20 mouse cellular contexts compared by ENCODE assay signal in genomic region chr2:77526301-77526700, GRCm38 (mm10).
DNase-seq lines count a peak whose midpoint lies in the region; ATAC-seq and TF ChIP-seq lines count a peak whose summit lies in the region.
"Had no signal": no experiment of that assay in that cellular context is flagged by ENCODE, and none has a peak within 500 bp of the region (broad histone marks: within the 10 kb centered on the region; RNA-seq: fewer than 3 reads in every experiment).

No protein-coding gene starts in this region.

- 53% methylated on average over 5 of the region's 5 CpGs for WGBS in heart, embryonic 10.5 days
- WGBS in heart, adult 2 months: 43% methylated on average over 5 of the region's 5 CpGs
- WGBS in heart, embryonic 15.5 days: 30% methylated on average over 5 of the region's 5 CpGs

- no peak for TF ChIP-seq CTCF in heart, adult 2 months (IDR thresholded peaks at IDR 0.05)

- peak; percentile 37 for DNase-seq in gastrocnemius, adult 18-20 months (ENCODE audit: low spot score)
- DNase-seq in gastrocnemius, postnatal 36 days: no peak
- no peak for DNase-seq in heart, embryonic 10.5 days (ENCODE audit: low spot score)
- DNase-seq in heart, adult 2 months: no peak
- no peak for DNase-seq in heart, postnatal 14 days
- DNase-seq in MN1 (ENCODE audit: low spot score): no peak
- DNase-seq: adrenal gland, postnatal 14 days; cerebellum, adult 11-12 months; cerebellum, adult 9-10 months; cerebellum, postnatal 25 days; heart, adult 18-20 months; kidney, adult 2 months had no signal

- H3K9me3 ChIP-seq in heart, embryonic 10.5 days: no peaks in the 10 kb centered on the region
- no peaks in the 10 kb centered on the region for H3K9me3 ChIP-seq in heart, embryonic 15.5 days (replicated peaks)
- H3K9me3 ChIP-seq: embryonic facial prominence, embryonic 12.5 days; forebrain, embryonic 15.5 days; hindbrain, embryonic 15.5 days; kidney, embryonic 15.5 days had no signal

- no peaks in the 10 kb centered on the region for H3K36me3 ChIP-seq in heart, embryonic 10.5 days
- no peaks in the 10 kb centered on the region for H3K36me3 ChIP-seq in heart, adult 2 months (ENCODE audit: control insufficient read depth, insufficient read depth, low read length)
- H3K36me3 ChIP-seq in heart, embryonic 15.5 days: no peaks in the 10 kb centered on the region
- H3K36me3 ChIP-seq: embryonic facial prominence, embryonic 12.5 days; forebrain, embryonic 15.5 days; hindbrain, embryonic 15.5 days; kidney, embryonic 15.5 days had no signal

- no peak for TF ChIP-seq EP300 in heart, adult 2 months (IDR thresholded peaks at IDR 0.05; ENCODE audit: insufficient read depth, low read depth, low read length)

- TF ChIP-seq POLR2A in heart, adult 2 months (IDR thresholded peaks at IDR 0.05; ENCODE audit: insufficient read depth, low read depth, low read length): no peak

- no peak overlapping the region for H3K4me3 ChIP-seq in heart, embryonic 10.5 days
- H3K4me3 ChIP-seq in heart, adult 2 months: no peak overlapping the region
- H3K4me3 ChIP-seq in heart, embryonic 15.5 days: no peak overlapping the region
- H3K4me3 ChIP-seq: embryonic facial prominence, embryonic 12.5 days; forebrain, embryonic 15.5 days; hindbrain, embryonic 15.5 days; kidney, embryonic 15.5 days had no signal

- H3K4me2 ChIP-seq in heart, embryonic 15.5 days: no peak overlapping the region
- H3K4me2 ChIP-seq: embryonic facial prominence, embryonic 12.5 days; forebrain, embryonic 15.5 days; hindbrain, embryonic 15.5 days; kidney, embryonic 15.5 days had no signal

- H3K9ac ChIP-seq in heart, adult 2 months (ENCODE audit: low read depth, low read length): no peak overlapping the region
- no peak overlapping the region for H3K9ac ChIP-seq in heart, embryonic 15.5 days
- H3K9ac ChIP-seq: embryonic facial prominence, embryonic 12.5 days; forebrain, embryonic 15.5 days; hindbrain, embryonic 15.5 days; kidney, embryonic 15.5 days had no signal

- ATAC-seq in heart, embryonic 15.5 days (replicated peaks; ENCODE audit: insufficient number of reproducible peaks, insufficient read depth, low FRiP score, low read depth): peak; percentile 18; the same call in 1 of the 2 replicates
- ATAC-seq: activated CD4-positive, CD25-positive, alpha-beta regulatory T cell, adult 4 months; forebrain, embryonic 15.5 days; intestine, embryonic 16.5 days; Patski had no signal

- peak overlapping the region; percentile 29; the same call in 1 of the 2 replicates for H3K27ac ChIP-seq in heart, embryonic 10.5 days
- no peak overlapping the region for H3K27ac ChIP-seq in heart, adult 2 months
- H3K27ac ChIP-seq in heart, embryonic 15.5 days: no peak overlapping the region; the same call in 1 of the 2 replicates
- H3K27ac ChIP-seq: embryonic facial prominence, embryonic 12.5 days; forebrain, embryonic 15.5 days; hindbrain, embryonic 15.5 days; kidney, embryonic 15.5 days had no signal

- no peaks in the 10 kb centered on the region for H3K27me3 ChIP-seq in heart, embryonic 10.5 days (ENCODE audit: insufficient read depth, poor library complexity, severe bottlenecking)
- H3K27me3 ChIP-seq in heart, adult 2 months (ENCODE audit: control insufficient read depth, insufficient read depth, low read length): no peaks in the 10 kb centered on the region
- no peaks in the 10 kb centered on the region for H3K27me3 ChIP-seq in heart, embryonic 15.5 days
- H3K27me3 ChIP-seq: embryonic facial prominence, embryonic 12.5 days; forebrain, embryonic 15.5 days; hindbrain, embryonic 15.5 days; kidney, embryonic 15.5 days had no signal

- intact Hi-C loops in gastrocnemius, postnatal 36 days (cut with DNase I): loop anchor here (5.0 to 10.0 kb wide), 3 partner anchors 69 to 178 kb away; no protein-coding TSS in a partner anchor
- intact Hi-C loops in heart, adult 2 months (cut with DNase I): no loop called here
- intact Hi-C loops in heart, postnatal 14 days (cut with DNase I): no loop called here

- H3K4me1 ChIP-seq in heart, embryonic 10.5 days: peaks cover 18% of the 10 kb centered on the region
- H3K4me1 ChIP-seq in heart, adult 2 months (ENCODE audit: control insufficient read depth, insufficient read depth, low read length): peaks cover 4% of the 10 kb centered on the region; the same call in 1 of the 2 replicates
- peaks cover 19% of the 10 kb centered on the region for H3K4me1 ChIP-seq in heart, embryonic 15.5 days (replicated peaks)
- H3K4me1 ChIP-seq: embryonic facial prominence, embryonic 12.5 days; forebrain, embryonic 15.5 days; hindbrain, embryonic 15.5 days; kidney, embryonic 15.5 days had no signal

- H3K79me2 ChIP-seq in heart, adult 2 months (replicated peaks; ENCODE audit: control insufficient read depth, insufficient read depth, low read length): no peaks in the 10 kb centered on the region
